Mouse (Mus musculus) kidney, embryonic 15.5 days (tissue): ENCODE measurements around the gene Yaf2. TPM values are rescaled to one million over a fixed set of nuclear protein-coding genes. Genes with fewer than 3 reads are reported as not detected.

Experiments used
- ATAC-seq: fragments of 200-750 bp; cut with Nextera tagmentation; replicated peaks from 2 replicates; pipeline ENCODE4 v1.8.0; 2017; ENCODE audit warnings: moderate TSS enrichment; ENCODE audit not compliant: low FRiP score
- H3K27ac ChIP-seq: fragments of 300-500 bp; sonication (generic); 2 replicates; pipeline ENCODE4 v1.5.1; 2015; ENCODE audit warnings: mild to moderate bottlenecking, inconsistent platforms
- H3K27me3 ChIP-seq: fragments of 300-500 bp; sonication (generic); 2 replicates; pipeline ENCODE4 v1.6.1; 2015; ENCODE audit warnings: inconsistent platforms
- H3K36me3 ChIP-seq: fragments of 300-500 bp; sonication (generic); 2 replicates; pipeline ENCODE4 v1.6.1; 2015; ENCODE audit warnings: inconsistent platforms
- H3K4me1 ChIP-seq: fragments of 300-500 bp; sonication (generic); 2 replicates; pipeline ENCODE4 v1.6.1; 2015; ENCODE audit warnings: inconsistent platforms
- H3K4me2 ChIP-seq: fragments of 300-500 bp; sonication (generic); 2 replicates; pipeline ENCODE4 v1.6.1; 2015; ENCODE audit warnings: moderate library complexity, mild to moderate bottlenecking, inconsistent platforms
- H3K4me3 ChIP-seq: fragments of 300-500 bp; sonication (generic); replicated peaks from 2 replicates; pipeline ENCODE4 v1.5.1; 2015; ENCODE audit warnings: mild to moderate bottlenecking, inconsistent platforms
- H3K9ac ChIP-seq: fragments of 300-500 bp; sonication (generic); 2 replicates; pipeline ENCODE4 v1.6.1; 2015; ENCODE audit warnings: mild to moderate bottlenecking, inconsistent platforms
- H3K9me3 ChIP-seq: fragments of 300-500 bp; sonication (generic); replicated peaks from 2 replicates; pipeline ENCODE4 v1.6.1; 2016; ENCODE audit warnings: inconsistent platforms
- WGBS: fragments of 180-500 bp; shearing (Covaris S2); methylation state at CpG from one replicate; pipeline ENCODE4 v1.1.7; 2015; ENCODE audit warnings: mixed read lengths; 5-methylcytosine and 5-hydroxymethylcytosine counted together
- polyA plus RNA-seq: library from polyadenylated mRNA; unstranded; fragments of >200 nt; fragmentation: Nextera tagmentation; extraction: Ambion mirVana; gene quantifications from 2 replicates; pipeline ENCODE4 v1.2.1, GENCODE M21; 2015

Gene Yaf2
- polyA plus RNA-seq, 1 experiment from 2014 or later, result 100 TPM

- Histone ChIP-seq H3K9ac (no peak overlapping the region), H3K4me1 (peaks cover 6% of the 10 kb centered on the region; the same call in 1 of the 2 replicates), H3K27me3 (no peaks in the 10 kb centered on the region), H3K4me2 (no peak overlapping the region), H3K36me3 (peaks cover 11% of the 10 kb centered on the region), H3K4me3 (no peak overlapping the region), H3K27ac (no peak overlapping the region), H3K9me3 (no peaks in the 10 kb centered on the region)
- ATAC-seq, result no peak
- 77% methylated on average over 16 of the region's 16 CpGs for WGBS
Observed at GRCm38 (mm10) chr15:93266361-93266760, 70.4 kb downstream of the Yaf2 start.

- H3K4me2 ChIP-seq, result no peak overlapping the region
- ATAC-seq, result 0 out of 2 replicates have a peak, but pooled peaks have one; percentile 36
Observed at GRCm38 (mm10) chr15:93265728-93266127, 71.0 kb downstream of the Yaf2 start.

DNA sequence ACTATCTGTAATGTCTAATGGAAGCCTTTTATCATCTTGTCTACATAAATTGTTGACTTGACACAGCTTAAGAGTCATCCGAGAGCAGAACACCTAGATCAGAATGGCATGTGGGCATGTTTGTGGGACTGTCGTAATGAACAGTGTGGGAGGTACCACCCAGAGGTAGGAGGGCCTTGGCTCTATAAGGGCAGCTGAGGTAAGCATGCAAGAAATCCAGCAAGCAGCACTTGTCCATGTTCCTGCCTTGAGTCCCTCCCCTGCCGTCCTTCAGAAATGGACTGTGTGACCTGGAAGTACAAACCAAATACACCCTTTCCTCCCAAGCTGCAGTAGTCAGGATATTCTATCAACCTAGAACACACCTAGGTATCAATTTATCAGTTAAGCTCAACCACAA, 71.5 kb downstream of the Yaf2 start:
- ATAC-seq, result no peak
- no peak overlapping the region for H3K4me2 ChIP-seq
- H3K36me3 ChIP-seq, result peaks cover 16% of the 10 kb centered on the region
- H3K27ac ChIP-seq, result no peak overlapping the region
- no peaks in the 10 kb centered on the region for H3K9me3 ChIP-seq
- H3K27me3 ChIP-seq, result no peaks in the 10 kb centered on the region
- no peak overlapping the region for H3K4me3 ChIP-seq
- H3K9ac ChIP-seq, result no peak overlapping the region
- 67% methylated on average over 3 of the region's 3 CpGs for WGBS
- H3K4me1 ChIP-seq, result peaks cover 6% of the 10 kb centered on the region; the same call in 1 of the 2 replicates

More at GRCm38 (mm10) chr15:93265728-93266127, 71.0 kb downstream of the Yaf2 start:
- Histone ChIP-seq H3K36me3 (peaks cover 16% of the 10 kb centered on the region), H3K27me3 (no peaks in the 10 kb centered on the region), H3K9me3 (no peaks in the 10 kb centered on the region), H3K27ac (no peak overlapping the region), H3K4me1 (peaks cover 6% of the 10 kb centered on the region; the same call in 1 of the 2 replicates), H3K9ac (no peak overlapping the region), H3K4me3 (no peak overlapping the region)
- WGBS, result 40% methylated on average over 2 of the region's 2 CpGs

DNA sequence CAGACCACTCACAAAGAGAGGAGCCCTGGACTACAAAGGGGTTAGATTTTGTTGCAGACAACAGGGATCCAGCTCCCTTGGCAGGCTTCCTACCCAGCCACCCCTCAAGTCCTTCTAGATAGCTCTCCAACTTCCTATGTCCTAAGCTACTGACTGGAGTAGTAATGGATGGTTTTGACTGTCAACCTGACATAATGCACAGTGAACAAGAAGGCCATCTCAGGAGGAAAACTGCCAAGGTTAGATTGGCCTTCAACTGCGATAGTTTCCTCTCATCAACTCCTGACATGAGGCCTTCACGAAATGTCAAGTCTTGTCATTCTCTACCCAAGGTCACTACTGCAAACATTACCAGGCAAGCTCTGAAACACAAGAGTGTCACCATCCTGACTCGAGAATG, 72.5 kb downstream of the Yaf2 start:
- H3K4me2 ChIP-seq, result no peak overlapping the region
- H3K27ac ChIP-seq, result no peak overlapping the region
- peaks cover 6% of the 10 kb centered on the region; the same call in 1 of the 2 replicates for H3K4me1 ChIP-seq
- H3K9me3 ChIP-seq, result no peaks in the 10 kb centered on the region
- no peak for ATAC-seq
- no peak overlapping the region for H3K9ac ChIP-seq
- H3K4me3 ChIP-seq, result no peak overlapping the region
- 92% methylated on average over 3 of the region's 3 CpGs for WGBS
- no peaks in the 10 kb centered on the region for H3K27me3 ChIP-seq
- H3K36me3 ChIP-seq, result peaks cover 11% of the 10 kb centered on the region

- no peak overlapping the region for H3K4me2 ChIP-seq
- H3K27ac ChIP-seq, result no peak overlapping the region
- H3K4me3 ChIP-seq, result no peak overlapping the region
- no peaks in the 10 kb centered on the region for H3K27me3 ChIP-seq
- H3K4me1 ChIP-seq, result peaks cover 6% of the 10 kb centered on the region; the same call in 1 of the 2 replicates
- H3K9me3 ChIP-seq, result no peaks in the 10 kb centered on the region
- whole genome bisulfite sequencing, result 72% methylated on average over 7 of the region's 7 CpGs
- no peak for ATAC-seq
- H3K9ac ChIP-seq, result no peak overlapping the region
- peaks cover 16% of the 10 kb centered on the region for H3K36me3 ChIP-seq
Observed at GRCm38 (mm10) chr15:93263566-93263965, 73.2 kb downstream of the Yaf2 start.

DNA sequence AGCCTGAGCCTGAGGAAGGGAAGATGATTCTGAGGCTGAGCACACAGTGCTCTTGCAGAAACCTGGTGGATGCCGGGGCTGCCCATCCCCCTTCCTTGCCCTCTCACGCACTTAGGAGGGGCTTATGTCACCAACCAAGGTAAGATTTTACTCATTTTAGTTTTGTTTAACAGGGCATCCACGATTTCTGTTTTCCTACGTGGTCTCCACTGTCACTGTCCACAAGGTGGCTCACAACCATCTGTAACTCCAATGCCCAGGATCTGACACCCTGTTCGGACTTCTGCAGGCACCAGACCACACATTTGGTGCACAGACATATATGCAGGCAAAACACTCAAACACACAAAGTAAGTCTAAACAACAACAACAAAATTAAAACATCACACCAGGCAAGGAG, 73.9 kb downstream of the Yaf2 start:
- Histone ChIP-seq H3K36me3 (peaks cover 23% of the 10 kb centered on the region), H3K9ac (no peak overlapping the region), H3K4me1 (peaks cover 6% of the 10 kb centered on the region; the same call in 1 of the 2 replicates), H3K9me3 (no peaks in the 10 kb centered on the region), H3K4me2 (no peak overlapping the region), H3K27ac (no peak overlapping the region), H3K27me3 (no peaks in the 10 kb centered on the region), H3K4me3 (no peak overlapping the region)
- 59% methylated on average over 5 of the region's 5 CpGs for WGBS
- no peak for ATAC-seq

- 93% methylated on average over 5 of the region's 5 CpGs for WGBS
- no peak for ATAC-seq
- H3K27ac ChIP-seq, result no peak overlapping the region
- peaks cover 6% of the 10 kb centered on the region; the same call in 1 of the 2 replicates for H3K4me1 ChIP-seq
- H3K4me2 ChIP-seq, result no peak overlapping the region
- H3K9ac ChIP-seq, result no peak overlapping the region
- H3K4me3 ChIP-seq, result no peak overlapping the region
- H3K27me3 ChIP-seq, result no peaks in the 10 kb centered on the region
- no peaks in the 10 kb centered on the region for H3K9me3 ChIP-seq
- peaks cover 28% of the 10 kb centered on the region for H3K36me3 ChIP-seq
Observed at GRCm38 (mm10) chr15:93262274-93262673, 74.5 kb downstream of the Yaf2 start.

GRCm38 (mm10) chr15:93259933-93260332, 76.8 kb downstream of the Yaf2 start:
- no peak overlapping the region for H3K4me3 ChIP-seq
- no peak overlapping the region for H3K9ac ChIP-seq
- WGBS, result 81% methylated on average over 8 of the region's 8 CpGs
- H3K27ac ChIP-seq, result no peak overlapping the region
- H3K9me3 ChIP-seq, result no peaks in the 10 kb centered on the region
- H3K4me1 ChIP-seq, result no peaks in the 10 kb centered on the region
- no peaks in the 10 kb centered on the region for H3K27me3 ChIP-seq
- no peak overlapping the region for H3K4me2 ChIP-seq
- ATAC-seq, result no peak
- peaks cover 41% of the 10 kb centered on the region for H3K36me3 ChIP-seq

- H3K9ac ChIP-seq, result no peak overlapping the region
- H3K36me3 ChIP-seq, result peaks cover 59% of the 10 kb centered on the region
- ATAC-seq, result no peak
- peaks cover 8% of the 10 kb centered on the region for H3K4me1 ChIP-seq
- no peak overlapping the region for H3K4me2 ChIP-seq
- no peak overlapping the region for H3K4me3 ChIP-seq
- 80% methylated on average over 10 of the region's 10 CpGs for WGBS
- no peaks in the 10 kb centered on the region for H3K27me3 ChIP-seq
- no peak overlapping the region for H3K27ac ChIP-seq
- no peaks in the 10 kb centered on the region for H3K9me3 ChIP-seq
Observed at GRCm38 (mm10) chr15:93255295-93255694, 81.4 kb downstream of the Yaf2 start.

DNA sequence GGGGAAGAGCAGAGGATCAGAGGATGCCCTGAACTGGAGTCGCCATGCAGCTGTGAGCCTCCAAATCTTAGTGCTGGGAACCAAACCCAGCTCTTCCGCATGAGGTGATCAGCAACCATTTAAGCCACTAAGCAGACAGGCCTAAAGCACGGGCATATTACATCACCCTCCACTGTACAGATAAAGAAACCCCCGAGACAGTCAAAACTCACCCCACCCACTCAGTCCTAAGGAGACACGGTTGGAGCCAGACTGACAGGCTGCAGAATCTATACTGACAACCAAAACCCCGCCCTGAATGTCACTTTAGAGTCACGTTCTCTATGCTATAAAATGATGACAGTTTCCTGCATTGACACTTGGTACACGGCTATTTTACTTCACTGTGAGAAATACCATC, 83.6 kb downstream of the Yaf2 start:
- Histone ChIP-seq H3K4me2 (no peak overlapping the region), H3K27me3 (no peaks in the 10 kb centered on the region), H3K4me1 (peaks cover 8% of the 10 kb centered on the region), H3K27ac (no peak overlapping the region), H3K9ac (no peak overlapping the region), H3K9me3 (no peaks in the 10 kb centered on the region), H3K36me3 (peaks cover 59% of the 10 kb centered on the region), H3K4me3 (no peak overlapping the region)
- 76% methylated on average over 8 of the region's 8 CpGs for WGBS
- no peak for ATAC-seq

DNA sequence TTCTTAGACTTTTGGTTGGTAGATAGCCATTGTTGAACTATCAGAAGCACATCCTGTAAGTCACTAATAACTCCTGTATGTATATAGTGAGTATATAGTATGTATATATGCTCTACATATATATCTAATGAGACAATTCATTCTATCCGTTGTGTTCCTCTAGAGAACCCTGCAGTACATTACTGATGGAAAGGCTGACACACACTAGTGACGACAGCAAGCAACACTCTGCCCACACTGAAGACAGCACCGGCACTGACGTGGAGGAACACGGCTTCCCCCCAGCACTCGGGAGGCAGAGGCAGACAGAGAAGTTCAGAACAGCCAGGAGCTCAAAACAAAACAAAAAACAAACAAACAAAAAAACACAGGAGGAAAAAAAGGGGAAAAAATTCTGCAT, 84.3 kb downstream of the Yaf2 start:
- Histone ChIP-seq H3K36me3 (peaks cover 58% of the 10 kb centered on the region), H3K27me3 (no peaks in the 10 kb centered on the region), H3K4me3 (no peak overlapping the region), H3K9ac (no peak overlapping the region), H3K4me1 (peaks cover 8% of the 10 kb centered on the region), H3K27ac (peak overlapping the region; percentile 46; the same call in 1 of the 2 replicates), H3K9me3 (no peaks in the 10 kb centered on the region), H3K4me2 (no peak overlapping the region)
- WGBS, result 85% methylated on average over 6 of the region's 6 CpGs
- no peak for ATAC-seq

DNA sequence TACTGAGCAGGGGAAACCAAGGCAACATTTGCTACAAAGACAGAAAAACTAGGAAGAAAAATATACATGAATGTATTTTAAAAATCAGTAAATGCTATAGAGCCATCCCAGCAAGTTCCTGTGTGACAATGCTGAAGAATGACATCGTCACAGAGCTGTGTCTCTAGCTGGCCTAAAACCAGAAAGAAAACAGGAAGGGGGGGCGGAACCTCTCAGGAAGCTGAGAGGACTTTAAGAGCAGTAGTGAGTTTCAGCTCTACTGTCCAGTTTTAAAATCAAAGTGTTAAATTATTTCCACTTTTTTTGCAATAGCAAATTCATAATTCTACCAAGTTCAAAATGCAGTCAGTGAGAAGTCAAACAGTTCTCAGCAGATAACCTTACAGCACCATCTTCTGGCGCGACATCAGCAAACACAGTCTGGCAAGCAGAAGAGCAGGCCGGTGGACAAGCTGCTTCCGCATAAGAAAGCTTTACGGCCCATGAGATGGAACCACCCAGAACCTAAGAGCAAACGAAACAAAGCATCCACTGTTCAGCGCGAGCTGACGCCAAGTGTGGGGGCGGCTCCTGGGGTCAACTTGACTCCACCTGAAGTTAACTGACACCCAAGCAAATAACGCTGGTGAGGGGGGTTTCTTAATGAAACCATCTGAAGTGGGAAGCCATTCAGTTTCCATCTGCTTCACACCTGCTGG, 85.0 kb downstream of the Yaf2 start:
- H3K9me3 ChIP-seq, result no peaks in the 10 kb centered on the region
- peaks cover 8% of the 10 kb centered on the region for H3K4me1 ChIP-seq
- ATAC-seq, result peak; percentile 49
- H3K36me3 ChIP-seq, result peaks cover 58% of the 10 kb centered on the region
- H3K4me3 ChIP-seq, result no peak overlapping the region
- peak overlapping the region; percentile 46 for H3K27ac ChIP-seq
- H3K9ac ChIP-seq, result no peak overlapping the region
- H3K27me3 ChIP-seq, result no peaks in the 10 kb centered on the region
- no peak overlapping the region for H3K4me2 ChIP-seq
- WGBS, result 27% methylated on average over 13 of the region's 13 CpGs

GRCm38 (mm10) chr15:93243202-93243601, 93.5 kb downstream of the Yaf2 start:
- H3K36me3 ChIP-seq, result peaks cover 82% of the 10 kb centered on the region
- 64% methylated on average over 10 of the region's 10 CpGs for WGBS

More at GRCm38 (mm10) chr15:93243202-93243601, 93.5 kb downstream of the Yaf2 start:
- no peaks in the 10 kb centered on the region for H3K27me3 ChIP-seq
- no peak overlapping the region for H3K4me3 ChIP-seq
- H3K4me1 ChIP-seq, result no peaks in the 10 kb centered on the region
- H3K9ac ChIP-seq, result no peak overlapping the region
- no peaks in the 10 kb centered on the region for H3K9me3 ChIP-seq
- no peak overlapping the region for H3K4me2 ChIP-seq
- H3K27ac ChIP-seq, result no peak overlapping the region
- no peak for ATAC-seq
